Mouse (Mus musculus): ENCODE measurements around the gene Acot7. TPM values are rescaled to one million over a fixed set of nuclear protein-coding genes. Genes with fewer than 3 reads are reported as not detected.

Gene Acot7
- polyA plus RNA-seq, 1 experiment from 2014 or later: 219 TPM

GRCm38 (mm10) chr4:152263512-152264176 lies 85.7 kb downstream of the Acot7 start:
- no peak for ATAC-seq (replicated peaks)
- Histone ChIP-seq H3K27ac (replicated peaks) (no peak overlapping the region), H3K9me3 (no peaks in the 10 kb centered on the region), H3K27me3 (no peaks in the 10 kb centered on the region), H3K4me1 (peaks cover 21% of the 10 kb centered on the region), H3K4me2 (replicated peaks) (no peak overlapping the region), H3K9ac (replicated peaks) (no peak overlapping the region), H3K4me3 (no peak overlapping the region), H3K36me3 (no peaks in the 10 kb centered on the region)
- 36% methylated on average over 10 of the region's 10 CpGs for WGBS

GRCm38 (mm10) chr4:152264177-152264530 lies 86.2 kb downstream of the Acot7 start:
- Histone ChIP-seq H3K9me3 (no peaks in the 10 kb centered on the region), H3K4me3 (no peak overlapping the region), H3K4me2 (replicated peaks) (no peak overlapping the region), H3K27me3 (no peaks in the 10 kb centered on the region), H3K36me3 (no peaks in the 10 kb centered on the region), H3K27ac (replicated peaks) (no peak overlapping the region), H3K4me1 (peaks cover 21% of the 10 kb centered on the region), H3K9ac (replicated peaks) (no peak overlapping the region)
- WGBS: 52% methylated on average over 4 of the region's 4 CpGs
- ATAC-seq (replicated peaks): no peak

DNA sequence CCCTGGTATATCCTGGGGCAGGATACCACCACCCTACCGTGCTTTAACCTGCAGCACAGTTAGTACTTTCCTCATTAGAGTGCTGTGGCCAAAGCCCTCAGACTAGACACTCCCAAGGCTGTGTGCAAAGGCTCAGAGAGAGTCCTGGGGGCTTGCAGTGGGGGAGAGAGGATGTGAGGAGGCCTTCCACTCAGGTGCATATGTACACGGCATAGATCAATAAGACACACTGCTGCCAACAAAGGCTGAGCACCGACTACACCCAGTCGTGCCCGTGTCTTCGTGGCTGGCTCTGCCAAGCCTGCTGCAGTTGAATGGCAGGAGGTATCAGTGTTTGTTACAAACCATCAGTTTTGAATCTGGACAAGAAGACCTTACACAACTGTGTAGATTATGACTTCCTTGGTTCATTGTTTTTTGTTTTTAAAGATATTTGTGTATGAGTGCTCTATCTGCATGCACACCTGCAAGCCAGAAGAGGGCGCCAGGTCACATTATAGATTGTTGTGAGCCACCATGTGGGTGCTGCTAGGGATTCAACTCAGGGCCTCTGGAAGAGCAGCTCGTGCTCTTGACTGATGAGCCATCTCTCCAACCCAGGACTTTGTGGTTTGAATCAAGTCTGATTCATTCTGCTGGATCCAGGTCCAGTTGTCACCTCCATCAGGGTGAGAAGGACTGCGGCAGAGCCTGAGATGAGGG lies 87.1 kb downstream of the Acot7 start:
- Histone ChIP-seq H3K4me3 (no peak overlapping the region), H3K9ac (replicated peaks) (no peak overlapping the region), H3K36me3 (no peaks in the 10 kb centered on the region), H3K27me3 (no peaks in the 10 kb centered on the region), H3K27ac (replicated peaks) (no peak overlapping the region), H3K9me3 (no peaks in the 10 kb centered on the region), H3K4me2 (replicated peaks) (no peak overlapping the region), H3K4me1 (peaks cover 21% of the 10 kb centered on the region)
- 89% methylated on average over 9 of the region's 9 CpGs for WGBS
- ATAC-seq (replicated peaks): no peak

DNA sequence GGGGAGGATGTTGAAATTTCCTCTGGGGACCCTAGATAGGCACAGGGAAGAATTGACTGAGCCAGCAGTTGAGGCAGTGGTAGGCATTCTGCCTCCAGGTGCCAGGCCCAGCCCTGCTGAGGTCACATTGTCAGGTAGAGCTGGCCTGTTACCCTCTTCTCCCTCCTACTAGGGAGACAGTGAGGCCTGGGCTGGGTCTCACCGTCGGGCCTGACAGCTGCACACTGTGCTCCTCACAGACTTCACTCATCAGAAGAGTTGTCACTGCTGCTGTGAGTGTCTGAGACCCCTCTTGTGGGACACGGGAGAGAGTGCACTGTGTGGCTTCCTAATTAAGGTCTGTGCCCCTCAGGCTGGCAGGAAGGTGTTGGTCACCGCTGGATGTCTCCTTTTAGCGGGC lies 87.9 kb downstream of the Acot7 start:
- H3K36me3 ChIP-seq: no peaks in the 10 kb centered on the region
- 0 out of 2 replicates have a peak overlapping the region, but pooled peaks have one; percentile 14 for H3K27ac ChIP-seq (replicated peaks)
- peaks cover 21% of the 10 kb centered on the region for H3K4me1 ChIP-seq
- no peak overlapping the region for H3K4me3 ChIP-seq
- no peak for ATAC-seq (replicated peaks)
- H3K4me2 ChIP-seq (replicated peaks): no peak overlapping the region
- 48% methylated on average over 5 of the region's 5 CpGs for WGBS
- H3K9ac ChIP-seq (replicated peaks): no peak overlapping the region
- no peaks in the 10 kb centered on the region for H3K27me3 ChIP-seq
- H3K9me3 ChIP-seq: no peaks in the 10 kb centered on the region

DNA sequence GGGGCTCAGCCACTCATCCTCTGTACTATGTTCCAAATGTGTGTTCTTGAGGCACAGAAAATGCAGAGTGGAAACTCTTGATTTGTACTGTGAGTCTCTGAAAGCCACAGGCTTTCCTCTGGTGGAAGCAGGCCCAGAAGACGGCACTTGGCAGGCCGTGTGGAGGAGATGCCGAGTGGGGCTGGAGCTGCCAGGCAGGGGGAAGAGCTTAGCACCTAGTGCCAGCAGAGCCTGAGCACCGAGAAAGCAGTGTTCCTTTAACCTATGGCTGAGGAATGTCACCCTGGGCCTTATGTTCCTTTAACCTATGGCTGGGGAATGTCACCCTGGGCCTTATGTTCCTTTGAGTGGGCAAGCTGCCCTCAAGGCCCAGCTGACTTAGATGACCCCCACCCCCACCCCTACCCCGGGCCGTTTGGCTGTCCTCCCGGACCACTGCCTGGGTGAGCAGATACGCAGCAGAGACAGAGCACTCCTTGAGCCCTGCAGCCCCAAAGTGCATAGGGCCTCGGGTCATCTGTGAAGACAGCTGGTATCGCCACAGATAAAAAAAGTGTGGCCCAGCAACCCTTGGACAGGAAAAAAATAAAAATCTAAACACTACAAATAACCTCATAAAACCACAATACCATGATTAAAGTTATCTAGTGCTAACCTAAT lies 88.4 kb downstream of the Acot7 start:
- Histone ChIP-seq H3K9ac (replicated peaks) (no peak overlapping the region), H3K9me3 (no peaks in the 10 kb centered on the region), H3K4me1 (peaks cover 21% of the 10 kb centered on the region), H3K27ac (replicated peaks) (0 out of 2 replicates have a peak overlapping the region, but pooled peaks have one; percentile 14), H3K36me3 (no peaks in the 10 kb centered on the region), H3K4me3 (no peak overlapping the region), H3K27me3 (no peaks in the 10 kb centered on the region), H3K4me2 (replicated peaks) (no peak overlapping the region)
- WGBS: 55% methylated on average over 10 of the region's 10 CpGs
- no peak; the same call in 1 of the 2 replicates for ATAC-seq (replicated peaks)

GRCm38 (mm10) chr4:152267748-152268369 lies 89.9 kb downstream of the Acot7 start:
- Histone ChIP-seq H3K9me3 (no peaks in the 10 kb centered on the region), H3K4me3 (no peak overlapping the region), H3K4me2 (replicated peaks) (no peak overlapping the region), H3K27ac (replicated peaks) (0 out of 2 replicates have a peak overlapping the region, but pooled peaks have one; percentile 8), H3K27me3 (no peaks in the 10 kb centered on the region), H3K9ac (replicated peaks) (no peak overlapping the region), H3K4me1 (peaks cover 23% of the 10 kb centered on the region), H3K36me3 (no peaks in the 10 kb centered on the region)
- 73% methylated on average over 13 of the region's 13 CpGs for WGBS
- peak; percentile 36 for ATAC-seq (replicated peaks)

DNA sequence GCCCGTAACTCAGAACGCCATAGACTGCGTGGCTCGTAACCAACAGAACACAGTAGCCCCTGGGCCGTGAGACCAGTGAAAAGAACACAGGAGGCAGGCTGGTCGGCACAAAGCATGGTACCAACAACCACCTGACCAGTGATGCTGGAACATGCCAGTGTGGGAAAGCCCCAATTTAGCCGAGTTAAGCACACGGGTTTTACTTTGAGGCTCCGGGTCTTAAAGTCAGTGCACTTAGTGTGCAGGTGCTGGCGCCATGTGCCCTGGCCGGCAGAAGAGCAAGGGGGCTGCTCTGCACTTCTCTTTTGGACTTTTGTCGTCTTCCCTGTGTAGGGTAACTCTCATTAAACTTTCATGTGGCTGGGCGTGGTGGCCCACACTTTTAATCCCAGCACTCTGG lies 92.0 kb downstream of the Acot7 start:
- Histone ChIP-seq H3K4me2 (replicated peaks) (no peak overlapping the region), H3K9ac (replicated peaks) (no peak overlapping the region), H3K4me3 (no peak overlapping the region), H3K27ac (replicated peaks) (no peak overlapping the region), H3K27me3 (peaks cover 10% of the 10 kb centered on the region; the same call in 1 of the 2 replicates), H3K36me3 (no peaks in the 10 kb centered on the region), H3K4me1 (peaks cover 40% of the 10 kb centered on the region), H3K9me3 (no peaks in the 10 kb centered on the region)
- ATAC-seq (replicated peaks): no peak
- 87% methylated on average over 13 of the region's 13 CpGs for WGBS

DNA sequence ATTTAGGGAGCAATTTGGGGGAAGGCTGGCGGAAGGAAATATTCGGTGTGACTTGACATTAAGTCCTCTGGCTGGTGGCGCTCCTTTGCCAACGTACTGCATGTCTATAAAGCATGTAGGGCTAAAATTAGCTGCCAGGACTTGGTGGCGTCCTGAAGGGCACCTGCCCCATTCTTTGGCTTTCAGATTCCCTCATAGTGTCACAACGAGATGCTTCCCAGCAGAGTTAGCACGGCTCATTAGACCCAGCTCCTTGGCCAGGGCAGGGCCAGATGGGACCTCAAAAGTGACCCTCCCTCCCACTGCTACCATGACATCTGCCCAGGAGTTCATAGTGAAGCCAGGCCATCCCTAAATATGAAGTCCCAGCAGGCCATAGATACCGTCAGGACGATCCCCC lies 92.7 kb downstream of the Acot7 start:
- ATAC-seq (replicated peaks): no peak
- H3K27me3 ChIP-seq: peaks cover 15% of the 10 kb centered on the region; the same call in 1 of the 2 replicates
- no peaks in the 10 kb centered on the region for H3K9me3 ChIP-seq
- no peak overlapping the region for H3K9ac ChIP-seq (replicated peaks)
- WGBS: 76% methylated on average over 9 of the region's 9 CpGs
- H3K4me1 ChIP-seq: peaks cover 40% of the 10 kb centered on the region
- H3K4me3 ChIP-seq: no peak overlapping the region
- H3K4me2 ChIP-seq (replicated peaks): no peak overlapping the region
- no peaks in the 10 kb centered on the region for H3K36me3 ChIP-seq
- no peak overlapping the region for H3K27ac ChIP-seq (replicated peaks)

- ATAC-seq (replicated peaks): no peak
- Histone ChIP-seq H3K4me3 (no peak overlapping the region), H3K27ac (replicated peaks) (no peak overlapping the region), H3K9me3 (no peaks in the 10 kb centered on the region), H3K27me3 (peaks cover 20% of the 10 kb centered on the region; the same call in 1 of the 2 replicates), H3K4me1 (peaks cover 34% of the 10 kb centered on the region), H3K4me2 (replicated peaks) (no peak overlapping the region), H3K36me3 (no peaks in the 10 kb centered on the region), H3K9ac (replicated peaks) (no peak overlapping the region)
- WGBS: 92% methylated on average over 11 of the region's 11 CpGs
Measured at GRCm38 (mm10) chr4:152271334-152271733, 93.4 kb downstream of the Acot7 start.

- 77% methylated on average over 7 of the region's 7 CpGs for WGBS
- Histone ChIP-seq H3K9me3 (no peaks in the 10 kb centered on the region), H3K36me3 (no peaks in the 10 kb centered on the region), H3K9ac (replicated peaks) (no peak overlapping the region), H3K4me2 (replicated peaks) (no peak overlapping the region), H3K27me3 (peaks cover 20% of the 10 kb centered on the region; the same call in 1 of the 2 replicates), H3K4me3 (no peak overlapping the region), H3K27ac (replicated peaks) (no peak overlapping the region), H3K4me1 (peaks cover 31% of the 10 kb centered on the region)
- ATAC-seq (replicated peaks): no peak
Measured at GRCm38 (mm10) chr4:152272006-152272405, 94.1 kb downstream of the Acot7 start.

DNA sequence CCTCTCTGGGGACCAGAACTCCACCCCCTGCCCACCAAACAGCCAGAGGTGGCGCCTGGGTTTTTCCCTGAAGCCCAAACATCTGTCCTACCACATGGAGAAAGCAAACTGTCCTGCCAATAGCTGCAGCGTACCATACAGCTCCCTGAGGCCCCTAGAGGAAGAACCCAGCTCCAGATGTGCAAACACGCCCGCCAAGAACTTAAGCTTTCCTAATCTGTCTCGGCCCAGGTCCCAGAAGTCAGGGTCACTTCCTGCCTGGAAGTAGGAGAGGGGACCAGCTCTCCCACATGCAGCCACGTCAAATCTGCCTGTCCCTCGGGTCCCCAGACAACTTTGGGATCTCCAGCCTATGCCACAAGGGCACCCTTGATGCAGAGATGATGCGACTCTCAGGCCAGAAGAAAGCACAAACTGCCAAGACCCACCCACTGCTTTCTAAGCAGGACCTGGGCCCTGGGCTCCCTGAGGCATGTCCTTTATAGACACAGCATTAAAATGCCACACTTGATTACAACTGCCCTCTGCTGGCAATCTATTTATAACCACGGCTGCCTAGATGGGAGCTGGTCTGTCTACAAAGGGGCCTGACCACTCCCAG lies 94.6 kb downstream of the Acot7 start:
- peaks cover 28% of the 10 kb centered on the region for H3K4me1 ChIP-seq
- ATAC-seq (replicated peaks): no peak
- 48% methylated on average over 9 of the region's 9 CpGs for WGBS
- H3K36me3 ChIP-seq: no peaks in the 10 kb centered on the region
- H3K27me3 ChIP-seq: peaks cover 20% of the 10 kb centered on the region; the same call in 1 of the 2 replicates
- H3K27ac ChIP-seq (replicated peaks): no peak overlapping the region
- H3K9ac ChIP-seq (replicated peaks): no peak overlapping the region
- no peaks in the 10 kb centered on the region for H3K9me3 ChIP-seq
- no peak overlapping the region for H3K4me3 ChIP-seq
- no peak overlapping the region for H3K4me2 ChIP-seq (replicated peaks)

Data from forebrain, embryonic 15.5 days (tissue).